Mouse (Mus musculus) E14TG2a.4 (cell line): ENCODE data around the gene Slc22a23.
A peak's percentile ranks its signal among the peaks of the same experiment; 100 is the strongest.

Source experiments
- H3K27me3 ChIP-seq: 2 replicates; pipeline ENCODE4 v1.6.1; 2014; ENCODE audit warnings: low read length, control low read depth; ENCODE audit not compliant: insufficient read depth
- H3K36me3 ChIP-seq: 2 replicates; pipeline ENCODE4 v1.6.1; 2014; ENCODE audit warnings: low read length, control low read depth; ENCODE audit not compliant: insufficient read depth
- H3K4me1 ChIP-seq: replicated peaks from 2 replicates; pipeline ENCODE4 v1.6.1; 2014; ENCODE audit warnings: low read depth, low read length, control low read depth
- H3K4me3 ChIP-seq: replicated peaks from 2 replicates; pipeline ENCODE4 v1.5.1; 2014; ENCODE audit warnings: mild to moderate bottlenecking, low read length
- H3K9me3 ChIP-seq: 2 replicates; pipeline ENCODE4 v1.6.1; 2014; ENCODE audit warnings: low read length, control low read depth
- CTCF ChIP-seq: conservative IDR thresholded peaks from 2 replicates; pipeline ENCODE4 v1.5.1; 2014; ENCODE audit warnings: low read length
- NANOG ChIP-seq: IDR thresholded peaks from 2 replicates; pipeline ENCODE4 v1.6.1; 2014; ENCODE audit warnings: borderline replicate concordance, low read length, mixed read lengths
- POU5F1 ChIP-seq: IDR thresholded peaks from 2 replicates; pipeline ENCODE4 v1.6.1; 2014; ENCODE audit warnings: low read length, borderline replicate concordance

Slc22a23 gene

GRCm38 (mm10) chr13:34238646-34239290 is 106.2 kb downstream of the Slc22a23 start:
- H3K4me1 ChIP-seq: peaks cover 75% of the 10 kb centered on the region
- peaks cover 20% of the 10 kb centered on the region for H3K27me3 ChIP-seq
- H3K36me3 ChIP-seq: no peaks in the 10 kb centered on the region
- H3K4me3 ChIP-seq: peak overlapping the region; percentile 17; the same call in 1 of the 2 replicates
- no peaks in the 10 kb centered on the region for H3K9me3 ChIP-seq
- TF ChIP-seq POU5F1 (no peak), CTCF (no peak), NANOG (no peak)

DNA sequence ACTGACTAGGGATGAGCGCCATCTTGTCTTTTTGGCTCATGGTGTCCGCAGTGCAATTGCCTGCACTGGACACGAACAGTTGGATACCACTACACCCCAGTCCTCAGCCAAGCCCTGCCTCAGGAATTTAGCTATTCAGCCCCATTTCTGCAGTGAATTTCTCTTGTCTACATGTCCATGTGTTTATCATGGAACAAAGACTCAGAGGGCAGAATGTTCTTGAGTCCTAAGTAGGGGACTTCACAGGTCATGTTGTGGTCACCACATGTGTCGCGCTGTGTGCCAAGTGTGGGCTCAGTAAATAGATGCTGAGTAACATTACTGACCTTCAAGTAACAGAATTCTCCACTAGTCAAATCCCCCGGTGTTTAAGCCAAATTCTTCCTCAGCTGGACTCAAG is 109.9 kb downstream of the Slc22a23 start:
- Histone ChIP-seq H3K4me1 (peaks cover 49% of the 10 kb centered on the region), H3K27me3 (peaks cover 7% of the 10 kb centered on the region), H3K4me3 (no peak overlapping the region), H3K36me3 (no peaks in the 10 kb centered on the region), H3K9me3 (no peaks in the 10 kb centered on the region)
- TF ChIP-seq CTCF (no peak), NANOG (no peak), POU5F1 (no peak)

- H3K36me3 ChIP-seq: no peaks in the 10 kb centered on the region
- no peak for TF ChIP-seq POU5F1
- no peak for TF ChIP-seq CTCF
- no peak for TF ChIP-seq NANOG
Measured at GRCm38 (mm10) chr13:34234439-34234838, 110.5 kb downstream of the Slc22a23 start.

GRCm38 (mm10) chr13:34232992-34233391 is 112.0 kb downstream of the Slc22a23 start:
- Histone ChIP-seq H3K36me3 (no peaks in the 10 kb centered on the region), H3K9me3 (no peaks in the 10 kb centered on the region), H3K27me3 (peaks cover 7% of the 10 kb centered on the region), H3K4me1 (peaks cover 44% of the 10 kb centered on the region), H3K4me3 (no peak overlapping the region)
- TF ChIP-seq NANOG: no peak
- no peak for TF ChIP-seq POU5F1
- TF ChIP-seq CTCF: no peak

More at GRCm38 (mm10) chr13:34234439-34234838, 110.5 kb downstream of the Slc22a23 start:
- Histone ChIP-seq H3K27me3 (peaks cover 7% of the 10 kb centered on the region), H3K4me3 (no peak overlapping the region), H3K9me3 (no peaks in the 10 kb centered on the region), H3K4me1 (peaks cover 46% of the 10 kb centered on the region)

DNA sequence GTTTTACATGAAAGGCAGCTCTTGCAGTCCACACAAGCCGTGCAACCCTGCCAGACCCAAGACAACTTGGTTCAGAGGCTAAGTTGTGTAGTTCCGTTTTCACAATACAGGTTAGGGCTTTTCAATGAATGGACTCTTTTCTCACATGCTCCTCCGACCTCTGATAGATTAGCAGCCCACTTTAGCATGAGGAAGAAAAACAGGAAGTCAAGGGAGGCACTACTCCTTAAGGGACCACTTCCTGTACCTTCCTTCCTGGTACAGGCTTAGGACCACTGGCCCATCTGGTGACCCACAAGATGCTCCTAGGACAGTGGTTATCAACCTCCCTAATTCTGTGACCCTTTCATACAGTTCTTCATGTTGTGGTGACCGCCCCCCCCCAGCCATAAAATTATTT is 116.1 kb downstream of the Slc22a23 start:
- peaks cover 3% of the 10 kb centered on the region; the same call in 1 of the 2 replicates for H3K27me3 ChIP-seq
- no peaks in the 10 kb centered on the region for H3K36me3 ChIP-seq
- no peaks in the 10 kb centered on the region for H3K9me3 ChIP-seq
- H3K4me1 ChIP-seq: peaks cover 21% of the 10 kb centered on the region
- no peak overlapping the region for H3K4me3 ChIP-seq
- TF ChIP-seq CTCF (no peak), POU5F1 (no peak), NANOG (no peak)

DNA sequence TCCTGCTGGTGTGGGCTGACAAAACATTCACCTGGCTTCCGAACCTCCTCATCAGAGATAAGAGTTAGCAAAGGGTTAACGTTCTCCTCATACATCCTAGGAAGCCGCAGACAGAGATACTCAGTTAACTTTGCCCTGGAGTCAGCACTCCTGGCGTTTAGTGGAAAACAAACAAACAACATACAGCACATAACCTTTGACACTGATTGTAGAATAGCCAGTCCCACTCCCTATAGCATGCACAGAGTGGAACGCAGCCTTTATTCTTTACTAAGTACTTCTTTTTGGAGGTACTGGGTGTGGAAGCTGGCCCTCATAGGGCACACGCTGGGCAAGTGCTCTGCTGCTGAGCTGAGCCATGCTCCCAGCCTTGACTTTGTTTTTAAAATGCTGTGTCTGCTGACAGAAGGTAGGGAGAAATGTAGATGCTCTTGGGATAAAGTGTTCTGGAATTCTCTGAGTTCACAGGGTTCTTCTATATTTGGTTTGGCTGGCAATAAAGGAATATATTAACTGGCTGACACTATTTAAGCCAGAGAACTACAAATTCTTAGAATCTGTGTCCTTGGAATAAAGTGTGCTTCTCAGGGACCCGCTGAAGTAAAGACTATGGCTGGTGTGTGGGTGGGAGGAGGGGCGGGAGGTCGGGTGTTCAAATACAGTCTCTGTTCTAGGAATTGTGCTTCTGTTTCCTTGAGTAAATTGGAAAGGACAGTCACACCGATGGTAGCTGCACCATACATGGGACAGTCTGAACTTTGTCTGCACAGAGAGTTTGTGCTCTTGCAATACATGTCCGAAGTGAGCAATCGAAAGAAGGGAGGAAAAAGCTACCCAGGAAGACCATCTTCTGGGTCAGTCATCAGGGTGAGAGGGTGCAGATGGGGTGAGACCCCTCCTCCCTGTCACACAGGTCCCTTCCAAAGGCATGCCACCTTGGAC is 117.0 kb downstream of the Slc22a23 start:
- no peak overlapping the region for H3K4me3 ChIP-seq
- H3K36me3 ChIP-seq: no peaks in the 10 kb centered on the region
- peaks cover 21% of the 10 kb centered on the region for H3K4me1 ChIP-seq
- H3K9me3 ChIP-seq: no peaks in the 10 kb centered on the region
- peaks cover 3% of the 10 kb centered on the region; the same call in 1 of the 2 replicates for H3K27me3 ChIP-seq
- TF ChIP-seq NANOG (no peak), POU5F1 (no peak), CTCF (no peak)

DNA sequence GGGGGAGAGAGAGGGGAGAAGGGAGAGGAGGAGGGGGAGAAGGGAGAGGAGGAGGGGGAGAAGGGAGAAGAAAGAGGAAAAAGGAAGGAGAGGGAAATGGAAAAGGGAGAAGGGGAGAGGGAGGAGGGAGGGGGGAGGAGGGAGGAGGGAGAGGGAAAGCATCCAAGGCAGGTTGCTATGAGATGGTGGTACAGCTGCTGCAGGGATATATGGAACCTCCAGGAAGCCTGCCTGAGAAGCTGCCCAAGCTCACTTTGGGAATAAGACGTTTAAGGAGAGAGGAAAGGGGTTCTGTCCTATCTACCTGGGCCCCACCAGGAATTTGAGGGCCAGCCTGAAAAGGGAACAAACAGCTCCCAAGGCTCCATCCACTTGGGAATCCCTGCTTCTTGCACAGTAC is 118.0 kb downstream of the Slc22a23 start:
- H3K4me3 ChIP-seq: no peak overlapping the region
- no peaks in the 10 kb centered on the region for H3K9me3 ChIP-seq
- peaks cover 21% of the 10 kb centered on the region for H3K4me1 ChIP-seq
- H3K36me3 ChIP-seq: no peaks in the 10 kb centered on the region
- H3K27me3 ChIP-seq: no peaks in the 10 kb centered on the region
- TF ChIP-seq NANOG (no peak), CTCF (no peak), POU5F1 (no peak)

DNA sequence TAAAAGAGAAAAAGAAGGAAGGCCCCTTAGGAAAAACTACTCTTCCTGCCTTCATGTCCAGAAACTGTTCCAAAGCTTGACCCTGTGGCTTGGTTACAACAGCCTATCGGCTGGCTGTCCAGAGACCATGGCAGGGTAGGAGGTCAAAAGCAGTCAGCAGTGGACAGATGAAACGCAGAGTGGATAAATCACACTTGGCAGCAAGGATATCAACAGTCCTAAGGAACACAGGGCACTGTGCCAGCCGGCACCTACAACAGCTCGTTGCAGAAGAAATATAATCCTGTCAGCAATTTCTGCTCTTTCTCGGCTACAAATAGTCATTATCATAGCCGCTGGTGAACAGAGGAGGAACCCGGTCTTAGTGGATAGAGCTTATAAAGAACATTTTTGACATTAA is 122.0 kb downstream of the Slc22a23 start:
- H3K9me3 ChIP-seq: no peaks in the 10 kb centered on the region
- peaks cover 6% of the 10 kb centered on the region for H3K4me1 ChIP-seq
- no peak for TF ChIP-seq CTCF
- TF ChIP-seq NANOG: no peak
- TF ChIP-seq POU5F1: no peak
- H3K4me3 ChIP-seq: no peak overlapping the region
- H3K36me3 ChIP-seq: no peaks in the 10 kb centered on the region
- no peaks in the 10 kb centered on the region for H3K27me3 ChIP-seq

DNA sequence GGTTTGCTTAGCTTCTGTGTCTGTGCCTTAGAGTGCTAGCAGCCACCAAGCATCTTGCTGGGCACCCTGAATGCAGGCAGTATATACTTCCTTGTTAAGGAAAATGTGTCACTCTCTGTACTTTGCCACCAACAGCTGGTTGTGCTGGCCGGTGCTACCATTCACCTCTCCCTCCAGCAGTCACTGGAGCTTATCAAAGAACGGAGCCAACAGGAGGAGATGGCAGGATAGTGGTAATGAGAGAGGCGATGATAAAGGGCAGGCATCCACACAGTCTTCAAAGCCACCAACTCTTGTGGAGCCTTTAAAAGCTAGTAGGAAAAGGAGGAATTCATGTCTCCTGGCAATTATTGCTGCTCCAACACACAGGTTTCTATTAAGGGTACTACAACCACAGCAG is 125.3 kb downstream of the Slc22a23 start:
- no peak for TF ChIP-seq POU5F1
- TF ChIP-seq NANOG: no peak
- TF ChIP-seq CTCF: no peak
- Histone ChIP-seq H3K4me1 (no peaks in the 10 kb centered on the region), H3K36me3 (no peaks in the 10 kb centered on the region), H3K4me3 (no peak overlapping the region), H3K9me3 (no peaks in the 10 kb centered on the region), H3K27me3 (no peaks in the 10 kb centered on the region)
